11 mouse cellular contexts compared by ENCODE assay signal in genomic region chr9:77636450-77636951, GRCm38 (mm10). TPM values are rescaled to one million over a fixed set of nuclear protein-coding genes. Genes with fewer than 3 reads are reported as not detected.
DNase-seq lines count a peak whose midpoint lies in the region; ATAC-seq and TF ChIP-seq lines count a peak whose summit lies in the region.
"Had no signal": no experiment of that assay in that cellular context is flagged by ENCODE, and none has a peak within 500 bp of the region (broad histone marks: within the 10 kb centered on the region; RNA-seq: fewer than 3 reads in every experiment).

TSS of gene Klhl31 (plus strand) at chr9:77636500.

- H3K36me3 ChIP-seq in heart, adult 2 months (ENCODE audit: control insufficient read depth, insufficient read depth, low read length): peaks cover 6% of the 10 kb centered on the region
- no peaks in the 10 kb centered on the region for H3K36me3 ChIP-seq in liver, postnatal 0 days (replicated peaks; ENCODE audit: insufficient read depth, low read length)

- TF ChIP-seq POLR2A in heart, adult 2 months (IDR thresholded peaks at IDR 0.05; ENCODE audit: insufficient read depth, low read depth, low read length): peak; percentile 73

- H3K27ac ChIP-seq in heart, adult 2 months: peak within 1 kb of the TSS; percentile 90
- no peak within 1 kb of the TSS for H3K27ac ChIP-seq in liver, postnatal 0 days (ENCODE audit: low read depth)
- H3K27ac ChIP-seq: hindbrain, embryonic 14.5 days had no signal

- no peaks in the 10 kb centered on the region for H3K9me3 ChIP-seq in liver, postnatal 0 days (ENCODE audit: low read length)

- H3K27me3 ChIP-seq in heart, adult 2 months (ENCODE audit: control insufficient read depth, insufficient read depth, low read length): no peaks in the 10 kb centered on the region
- no peaks in the 10 kb centered on the region for H3K27me3 ChIP-seq in liver, postnatal 0 days (ENCODE audit: insufficient read depth, low read length)

- H3K4me1 ChIP-seq in heart, adult 2 months (ENCODE audit: control insufficient read depth, insufficient read depth, low read length): no peaks in the 10 kb centered on the region; the same call in 1 of the 2 replicates
- H3K4me1 ChIP-seq in liver, postnatal 0 days (ENCODE audit: insufficient read depth): no peaks in the 10 kb centered on the region

- H3K4me2 ChIP-seq in liver, postnatal 0 days (ENCODE audit: low read depth, low read length): no peak within 1 kb of the TSS
- H3K4me2 ChIP-seq: hindbrain, embryonic 14.5 days had no signal

- H3K4me3 ChIP-seq in heart, adult 2 months: peak within 1 kb of the TSS; percentile 49
- H3K4me3 ChIP-seq in liver, postnatal 0 days (ENCODE audit: low read depth, low read length): no peak within 1 kb of the TSS

- WGBS in heart, adult 2 months: 26% methylated on average over 10 of the region's 10 CpGs
- WGBS in liver, postnatal 0 days (ENCODE audit: insufficient replicate concordance): 38% methylated on average over 10 of the region's 10 CpGs

- DNase-seq in ovary, postnatal 36 days (ENCODE audit: low spot score): peak; percentile 60
- DNase-seq in ovary, postnatal 10 days (ENCODE audit: low spot score): no peak
- peak; percentile 46 to 74 for DNase-seq in heart, adult 2 months
- peak; percentile 20 for DNase-seq in kidney, adult 9 months
- no peak for DNase-seq in natural killer cell, adult 2 months (ENCODE audit: low spot score in 2 of 2)
- DNase-seq in liver, postnatal 0 days: no peak
- DNase-seq in spleen, postnatal 4 days (ENCODE audit: low spot score in 2 of 2): no peak

- peak within 1 kb of the TSS; percentile 58 for H3K9ac ChIP-seq in heart, adult 2 months (ENCODE audit: low read depth, low read length)
- no peak within 1 kb of the TSS for H3K9ac ChIP-seq in liver, postnatal 0 days (replicated peaks)
- H3K9ac ChIP-seq: hindbrain, embryonic 14.5 days had no signal

- intact Hi-C loops in heart, adult 2 months (cut with DNase I): no loop called here

- TF ChIP-seq EP300 in heart, adult 2 months (IDR thresholded peaks at IDR 0.05; ENCODE audit: insufficient read depth, low read depth, low read length): peak; percentile 49; the same call in 1 of the 2 replicates
- no peak for TF ChIP-seq EP300 in liver, postnatal 0 days (IDR thresholded peaks at IDR 0.05; ENCODE audit: low read depth)

- H3K79me2 ChIP-seq in heart, adult 2 months (replicated peaks; ENCODE audit: control insufficient read depth, insufficient read depth, low read length): no peaks in the 10 kb centered on the region

- TF ChIP-seq CTCF in heart, adult 2 months (IDR thresholded peaks at IDR 0.05): peak; percentile 50
- TF ChIP-seq CTCF in liver, postnatal 0 days (IDR thresholded peaks at IDR 0.05; ENCODE audit: low read depth): no peak

- no peak for ATAC-seq in granulocyte monocyte progenitor cell, adult 5-6 weeks (replicated peaks; ENCODE audit: poor library complexity, severe bottlenecking)
- ATAC-seq in liver, postnatal 0 days: no peak

RNA-seq across cellular contexts. Expression of gene Klhl31, which starts in this region (rescaled TPM):
- total RNA-seq in heart, adult 2 months (2021): 100 to 1,000 TPM; 116 to 122 TPM
- 22.4 and 49.2 TPM in 2 replicates for polyA plus RNA-seq in heart, adult 2 months (2012; rRNA removed)
- not detected in 2 replicates for total RNA-seq in granulocyte monocyte progenitor cell, adult 5-6 weeks (2014; fragmentation: Nextera tagmentation)
- not detected in 2 replicates for total RNA-seq in granulocyte monocyte progenitor cell, adult 5-6 weeks (2017)
- polyA plus RNA-seq in liver, postnatal 0 days (2015; fragmentation: Nextera tagmentation; extraction: Ambion mirVana): 0.06 and 0.67 TPM in 2 replicates
- total RNA-seq: megakaryocyte-erythroid progenitor cell, adult 5-6 weeks; MEL had no signal

Comparison
In these comparisons a context has a peak if more than half of its experiments do, and no peak if none do; other contexts are left out.
1. RNA of gene Klhl31 (total RNA-seq): 116 to 122 TPM in heart, adult 2 months; not detected in granulocyte monocyte progenitor cell, adult 5-6 weeks; every median in the first group is over 100 times any median in the second.
2. RNA of gene Klhl31 (polyA plus RNA-seq): 22.4 to 49.2 TPM in heart, adult 2 months; 0.06 to 0.67 TPM in liver, postnatal 0 days; every median in the first group is over 10 times any median in the second.
3. DNase-seq: peak in ovary, postnatal 36 days (single experiment), heart, adult 2 months (2 of 2) and kidney, adult 9 months (single experiment); none in ovary, postnatal 10 days (single experiment), natural killer cell, adult 2 months (0 of 2), liver, postnatal 0 days (single experiment) and spleen, postnatal 4 days (0 of 2).